Comparison of ENCODE assay signal across 8 mouse cellular contexts in genomic region chr7:127587196-127587595, GRCm38 (mm10). TPM values are rescaled to one million over a fixed set of nuclear protein-coding genes. Genes with fewer than 3 reads are reported as not detected.
DNase-seq lines count a peak whose midpoint lies in the region; ATAC-seq lines count a peak whose summit lies in the region.

No protein-coding gene starts in this region.

- H3K9ac ChIP-seq in heart, embryonic 12.5 days, result peak overlapping the region; percentile 77; the same call in 1 of the 2 replicates
- peak overlapping the region; percentile 62 for H3K9ac ChIP-seq in hindbrain, embryonic 12.5 days

- peak overlapping the region; percentile 93 for H3K4me3 ChIP-seq in heart, embryonic 12.5 days
- H3K4me3 ChIP-seq in hindbrain, embryonic 12.5 days, result peak overlapping the region; percentile 84; the same call in 1 of the 2 replicates
- H3K4me3 ChIP-seq in midbrain, embryonic 10.5 days, result peak overlapping the region; percentile 86

- H3K9me3 ChIP-seq in heart, embryonic 12.5 days (replicated peaks), result no peaks in the 10 kb centered on the region
- no peaks in the 10 kb centered on the region for H3K9me3 ChIP-seq in hindbrain, embryonic 12.5 days (replicated peaks)
- no peaks in the 10 kb centered on the region for H3K9me3 ChIP-seq in midbrain, embryonic 10.5 days (replicated peaks)

- H3K27ac ChIP-seq in heart, embryonic 12.5 days (ENCODE audit: poor library complexity, severe bottlenecking), result peak overlapping the region; percentile 66; the same call in 1 of the 2 replicates
- H3K27ac ChIP-seq in hindbrain, embryonic 12.5 days, result no peak overlapping the region
- H3K27ac ChIP-seq in midbrain, embryonic 10.5 days (replicated peaks), result peak overlapping the region; percentile 83

- H3K4me1 ChIP-seq in heart, embryonic 12.5 days (replicated peaks), result peaks cover 17% of the 10 kb centered on the region
- H3K4me1 ChIP-seq in hindbrain, embryonic 12.5 days, result peaks cover 19% of the 10 kb centered on the region
- peaks cover 24% of the 10 kb centered on the region for H3K4me1 ChIP-seq in midbrain, embryonic 10.5 days

- H3K4me2 ChIP-seq in heart, embryonic 12.5 days, result peak overlapping the region; percentile 92
- H3K4me2 ChIP-seq in hindbrain, embryonic 12.5 days (replicated peaks), result peak overlapping the region; percentile 84

- WGBS in heart, embryonic 12.5 days, result 64% methylated on average over 5 of the region's 5 CpGs
- WGBS in hindbrain, embryonic 12.5 days, result 78% methylated on average over 5 of the region's 5 CpGs
- 78% methylated on average over 5 of the region's 5 CpGs for WGBS in midbrain, embryonic 10.5 days

- peaks cover 59% of the 10 kb centered on the region for H3K36me3 ChIP-seq in heart, embryonic 12.5 days
- H3K36me3 ChIP-seq in hindbrain, embryonic 12.5 days, result peaks cover 50% of the 10 kb centered on the region
- H3K36me3 ChIP-seq in midbrain, embryonic 10.5 days, result peaks cover 63% of the 10 kb centered on the region

- no peak for ATAC-seq in heart, embryonic 12.5 days (ENCODE audit: insufficient number of reproducible peaks, low FRiP score)
- ATAC-seq in hindbrain, embryonic 12.5 days (ENCODE audit: low FRiP score), result no peak

- DNase-seq in heart, adult 9 months (ENCODE audit: low spot score in 2 of 2), result no peak
- DNase-seq in MN1 (ENCODE audit: low spot score), result peak; percentile 15
- DNase-seq in midbrain, embryonic 10.5 days (ENCODE audit: low spot score), result no peak
- DNase-seq in right cerebral cortex, adult 2 months (ENCODE audit: low spot score in 2 of 2), result no peak
- DNase-seq in urinary bladder, postnatal 36 days (ENCODE audit: low spot score in 2 of 2), result no peak
- DNase-seq in T-cell, adult 2 months (ENCODE audit: low spot score), result no peak

- no peaks in the 10 kb centered on the region for H3K27me3 ChIP-seq in heart, embryonic 12.5 days (replicated peaks)
- H3K27me3 ChIP-seq in hindbrain, embryonic 12.5 days, result no peaks in the 10 kb centered on the region
- no peaks in the 10 kb centered on the region for H3K27me3 ChIP-seq in midbrain, embryonic 10.5 days (ENCODE audit: low read depth, poor library complexity, severe bottlenecking)

RNA-seq across cellular contexts. Expression of gene Ccdc189, which starts 1.2 kb away (rescaled TPM):
- 8.7 and 9.8 TPM in 2 replicates for polyA plus RNA-seq in heart, embryonic 12.5 days (2016; fragmentation: Nextera tagmentation; extraction: Ambion mirVana)
- polyA plus RNA-seq in hindbrain, embryonic 12.5 days (2016; fragmentation: Nextera tagmentation; extraction: Ambion mirVana), result 13.0 and 17.0 TPM in 2 replicates
- polyA plus RNA-seq in midbrain, embryonic 10.5 days (2016; fragmentation: Nextera tagmentation; extraction: Ambion mirVana), result 14.4 and 16.9 TPM in 2 replicates

RNA-seq across cellular contexts. Expression of gene Rnf40, which starts 1.4 kb away (rescaled TPM):
- polyA plus RNA-seq in heart, embryonic 12.5 days (2016; fragmentation: Nextera tagmentation; extraction: Ambion mirVana), result 38.8 and 40.0 TPM in 2 replicates
- polyA plus RNA-seq in hindbrain, embryonic 12.5 days (2016; fragmentation: Nextera tagmentation; extraction: Ambion mirVana), result 67.3 and 75.4 TPM in 2 replicates
- polyA plus RNA-seq in midbrain, embryonic 10.5 days (2016; fragmentation: Nextera tagmentation; extraction: Ambion mirVana), result 56.7 and 59.6 TPM in 2 replicates

RNA-seq across cellular contexts. Expression of gene Phkg2, which starts 14.1 kb away (rescaled TPM):
- polyA plus RNA-seq in heart, embryonic 12.5 days (2016; fragmentation: Nextera tagmentation; extraction: Ambion mirVana), result 34.1 and 35.9 TPM in 2 replicates
- 49.1 and 50.8 TPM in 2 replicates for polyA plus RNA-seq in hindbrain, embryonic 12.5 days (2016; fragmentation: Nextera tagmentation; extraction: Ambion mirVana)
- 46.9 and 48.3 TPM in 2 replicates for polyA plus RNA-seq in midbrain, embryonic 10.5 days (2016; fragmentation: Nextera tagmentation; extraction: Ambion mirVana)

RNA-seq across cellular contexts. Expression of gene Tmem265, which starts 26.0 kb away (rescaled TPM):
- 1.4 and 3.1 TPM in 2 replicates for polyA plus RNA-seq in heart, embryonic 12.5 days (2016; fragmentation: Nextera tagmentation; extraction: Ambion mirVana)
- polyA plus RNA-seq in hindbrain, embryonic 12.5 days (2016; fragmentation: Nextera tagmentation; extraction: Ambion mirVana), result 5.4 and 6.3 TPM in 2 replicates
- 7.2 and 8.2 TPM in 2 replicates for polyA plus RNA-seq in midbrain, embryonic 10.5 days (2016; fragmentation: Nextera tagmentation; extraction: Ambion mirVana)

RNA-seq across cellular contexts. Expression of gene Zfp629, which starts 28.4 kb away (rescaled TPM):
- polyA plus RNA-seq in heart, embryonic 12.5 days (2016; fragmentation: Nextera tagmentation; extraction: Ambion mirVana), result 12.7 and 13.7 TPM in 2 replicates
- 35.8 and 37.2 TPM in 2 replicates for polyA plus RNA-seq in hindbrain, embryonic 12.5 days (2016; fragmentation: Nextera tagmentation; extraction: Ambion mirVana)
- polyA plus RNA-seq in midbrain, embryonic 10.5 days (2016; fragmentation: Nextera tagmentation; extraction: Ambion mirVana), result 32.2 and 37.1 TPM in 2 replicates
